Mouse (Mus musculus): ENCODE data around the gene Atg9a.

- TF ChIP-seq ZNF384 (IDR thresholded peaks at IDR 0.05; ENCODE audit: low read depth, low read length), result peak; percentile 86
- TF ChIP-seq HCFC1 (IDR thresholded peaks at IDR 0.05; ENCODE audit: borderline replicate concordance, insufficient read depth, low read length), result peak; percentile 62; the same call in 1 of the 2 replicates
- TF ChIP-seq CHD2 (IDR thresholded peaks at IDR 0.05; ENCODE audit: low read depth, low read length), result no peak
- no peak for TF ChIP-seq MAFK (IDR thresholded peaks at IDR 0.05; ENCODE audit: insufficient read depth, low read depth, low read length)
- TF ChIP-seq ZC3H11A (IDR thresholded peaks at IDR 0.05; ENCODE audit: borderline replicate concordance, low read depth, low read length), result no peak
Measured at GRCm38 (mm10) chr1:75142301-75143261, 49.4 kb downstream of the Atg9a start, which contains the start of the genes Cnppd1 and Retreg2.

Data from ES-E14 (cell line).